Mouse (Mus musculus) skeletal muscle tissue, adult 2 months (tissue): ENCODE results near the gene Bscl2.

ENCODE experiments used
- DNase-seq: peaks from one replicate; pipeline ENCODE4 v3.0.0-alpha.2; 2012; ENCODE audit warnings: low read depth, low spot score

The Bscl2 gene

GRCm38 (mm10) chr19:8837251-8837791 is at the start of gene Bscl2:
TSS of gene Bscl2 (plus strand) at chr19:8837467.
- peak; percentile 70 for DNase-seq

- no peak for DNase-seq
Measured at GRCm38 (mm10) chr19:8788521-8788920, 48.7 kb upstream of the Bscl2 start.

GRCm38 (mm10) chr19:8789171-8789570 is 48.1 kb upstream of the Bscl2 start:
- no peak for DNase-seq

GRCm38 (mm10) chr19:8790171-8790570 is 47.1 kb upstream of the Bscl2 start:
- no peak for DNase-seq

- DNase-seq, result peak; percentile 95
Measured at GRCm38 (mm10) chr19:8798264-8798946, 38.9 kb upstream of the Bscl2 start, which contains the start of gene Polr2g. TSS of gene Polr2g (minus strand) at chr19:8798577.

- DNase-seq, result no peak
Measured at GRCm38 (mm10) chr19:8798947-8799315, 38.3 kb upstream of the Bscl2 start.

GRCm38 (mm10) chr19:8802130-8802821 is 35.0 kb upstream of the Bscl2 start, which contains the start of gene Zbtb3:
TSS of gene Zbtb3 (plus strand) at chr19:8802555.
- peak; percentile 97 for DNase-seq

- no peak for DNase-seq
Measured at GRCm38 (mm10) chr19:8803204-8803780, 34.0 kb upstream of the Bscl2 start.

GRCm38 (mm10) chr19:8803879-8804660 is 33.2 kb upstream of the Bscl2 start:
- no peak for DNase-seq

- DNase-seq, result no peak
Measured at GRCm38 (mm10) chr19:8806810-8807209, 30.5 kb upstream of the Bscl2 start.

GRCm38 (mm10) chr19:8815812-8816211 is 21.5 kb upstream of the Bscl2 start:
- no peak for DNase-seq

- no peak for DNase-seq
Measured at GRCm38 (mm10) chr19:8817001-8817400, 20.3 kb upstream of the Bscl2 start.

GRCm38 (mm10) chr19:8818301-8818798 is 18.9 kb upstream of the Bscl2 start:
- DNase-seq, result no peak

- peak; percentile 96 for DNase-seq
Measured at GRCm38 (mm10) chr19:8818801-8819595, 18.3 kb upstream of the Bscl2 start, which contains the start of gene Ttc9c. TSS of gene Ttc9c (minus strand) at chr19:8819333.

- DNase-seq, result peak; percentile 99
Measured at GRCm38 (mm10) chr19:8819596-8820423, 17.5 kb upstream of the Bscl2 start, which contains the start of gene Hnrnpul2. TSS of gene Hnrnpul2 (plus strand) at chr19:8820010.

GRCm38 (mm10) chr19:8820424-8820956 is 16.8 kb upstream of the Bscl2 start:
- no peak for DNase-seq

- no peak for DNase-seq
Measured at GRCm38 (mm10) chr19:8821146-8821545, 16.1 kb upstream of the Bscl2 start.

GRCm38 (mm10) chr19:8822696-8823095 is 14.6 kb upstream of the Bscl2 start:
- no peak for DNase-seq

- no peak for DNase-seq
Measured at GRCm38 (mm10) chr19:8829660-8830059, 7.6 kb upstream of the Bscl2 start, which contains the start of gene AC129217.1. TSS of gene AC129217.1 (plus strand) at chr19:8829773.
